Mouse (Mus musculus) forebrain, embryonic 16.5 days (tissue): Measurements from ENCODE around the gene Vmn1r58. TPM values are rescaled to one million over a fixed set of nuclear protein-coding genes. Genes with fewer than 3 reads are reported as not detected.
"Not testable (repeated sequence)": the region's sequence is repeated elsewhere in the genome, so short reads cannot be mapped to it uniquely, and the experiment has no call there.

Experiments used
- ATAC-seq: fragments of 200-750 bp; cut with Nextera tagmentation; 2 replicates; pipeline ENCODE4 v1.8.0; 2017; ENCODE audit warnings: mild to moderate bottlenecking, moderate library complexity
- H3K27ac ChIP-seq: fragments of 300-500 bp; sonication (generic); 2 replicates; pipeline ENCODE4 v1.5.1; 2014; ENCODE audit warnings: low read length, control low read depth
- H3K27me3 ChIP-seq: fragments of 300-500 bp; sonication (generic); replicated peaks from 2 replicates; pipeline ENCODE4 v1.6.1; 2014; ENCODE audit warnings: low read length; ENCODE audit not compliant: control insufficient read depth, insufficient read depth
- H3K36me3 ChIP-seq: fragments of 300-500 bp; sonication (generic); 2 replicates; pipeline ENCODE4 v1.6.1; 2014; ENCODE audit not compliant: control insufficient read depth, insufficient read depth
- H3K4me1 ChIP-seq: fragments of 300-500 bp; sonication (generic); replicated peaks from 2 replicates; pipeline ENCODE4 v1.6.1; 2014; ENCODE audit warnings: low read length; ENCODE audit not compliant: control insufficient read depth, insufficient read depth
- H3K4me2 ChIP-seq: fragments of 300-500 bp; sonication (generic); 2 replicates; pipeline ENCODE4 v1.6.1; 2014; ENCODE audit warnings: mild to moderate bottlenecking, low read length, control low read depth
- H3K4me3 ChIP-seq: fragments of 300-500 bp; sonication (generic); replicated peaks from 2 replicates; pipeline ENCODE4 v1.5.1; 2014; ENCODE audit warnings: mild to moderate bottlenecking, low read length, control low read depth
- H3K9ac ChIP-seq: fragments of 300-500 bp; sonication (generic); replicated peaks from 2 replicates; pipeline ENCODE4 v1.6.1; 2014; ENCODE audit warnings: low read depth, low read length, control low read depth
- H3K9me3 ChIP-seq: fragments of 300-500 bp; sonication (generic); 2 replicates; pipeline ENCODE4 v1.6.1; 2016; ENCODE audit warnings: low read length; ENCODE audit not compliant: control insufficient read depth
- WGBS: fragments of 180-500 bp; shearing (Covaris S2); extraction: QIAGEN DNeasy Blood & Tissue Kit; methylation state at CpG from one replicate; pipeline ENCODE4 v1.1.7; 2014; 5-methylcytosine and 5-hydroxymethylcytosine counted together
- polyA plus RNA-seq: library from polyadenylated mRNA; unstranded; fragments of >200 nt; fragmentation: Nextera tagmentation; extraction: Ambion mirVana; gene quantifications from 2 replicates; pipeline ENCODE4 v1.2.1, GENCODE M21; 2015

Vmn1r58 gene
- polyA plus RNA-seq: not detected in 2 replicates

DNA sequence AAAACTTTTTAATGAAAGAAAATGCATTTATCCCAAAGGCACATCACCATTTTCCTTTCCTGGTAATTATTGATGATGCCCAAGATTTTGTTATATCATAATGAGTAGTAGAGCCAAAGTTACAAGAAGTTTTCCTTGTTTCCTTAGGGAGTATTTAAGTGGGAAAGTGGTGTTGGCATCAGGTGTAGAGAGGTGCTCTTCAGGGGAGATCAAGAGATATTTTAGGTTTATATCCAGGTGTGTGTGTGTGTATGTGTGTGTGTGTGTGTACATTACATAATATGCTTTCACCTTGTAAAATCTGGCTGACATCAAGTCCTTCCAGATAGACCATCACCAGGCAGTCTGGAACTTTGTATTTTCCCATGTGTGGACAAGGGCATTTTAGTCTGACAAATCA is at the start of gene Vmn1r58:
TSS of gene Vmn1r58 (minus strand) at position 101 of the 400 bp plus-strand sequence.
- not testable (repeated sequence) for H3K27ac ChIP-seq, ATAC-seq, H3K9me3 ChIP-seq, H3K36me3 ChIP-seq, H3K27me3 ChIP-seq, H3K4me1 ChIP-seq, H3K4me2 ChIP-seq, H3K4me3 ChIP-seq, H3K9ac ChIP-seq

DNA sequence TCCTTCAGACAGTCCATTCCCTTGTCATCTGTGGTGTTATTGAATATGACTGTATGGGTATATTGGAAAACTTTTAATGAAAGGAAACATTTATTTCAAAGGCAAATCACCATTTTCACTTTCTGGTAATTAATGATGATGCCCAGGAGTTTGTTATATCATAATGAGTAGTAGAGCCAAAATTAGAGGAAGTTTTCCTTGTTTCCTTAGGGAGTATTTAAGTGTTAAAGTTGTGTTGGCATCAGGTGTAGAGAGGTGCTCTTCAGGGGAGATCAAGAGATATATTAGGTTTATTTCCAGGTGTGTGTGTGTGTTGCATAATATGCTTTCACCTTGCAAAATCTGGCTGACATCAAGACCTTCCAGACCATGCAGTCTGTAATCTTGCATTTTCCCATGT is 43.5 kb upstream of the Vmn1r58 start, which contains the start of gene Vmn1r59:
TSS of gene Vmn1r59 (minus strand) at position 101 of the 400 bp plus-strand sequence.
- H3K36me3 ChIP-seq: no peaks in the 10 kb centered on the region
- H3K4me3 ChIP-seq: no peak within 1 kb of the TSS
- H3K27me3 ChIP-seq: no peaks in the 10 kb centered on the region
- H3K4me2 ChIP-seq: no peak within 1 kb of the TSS
- H3K9ac ChIP-seq: no peak within 1 kb of the TSS
- no peaks in the 10 kb centered on the region for H3K4me1 ChIP-seq
- no peak for ATAC-seq
- peaks cover 15% of the 10 kb centered on the region for H3K9me3 ChIP-seq
- no peak within 1 kb of the TSS for H3K27ac ChIP-seq

DNA sequence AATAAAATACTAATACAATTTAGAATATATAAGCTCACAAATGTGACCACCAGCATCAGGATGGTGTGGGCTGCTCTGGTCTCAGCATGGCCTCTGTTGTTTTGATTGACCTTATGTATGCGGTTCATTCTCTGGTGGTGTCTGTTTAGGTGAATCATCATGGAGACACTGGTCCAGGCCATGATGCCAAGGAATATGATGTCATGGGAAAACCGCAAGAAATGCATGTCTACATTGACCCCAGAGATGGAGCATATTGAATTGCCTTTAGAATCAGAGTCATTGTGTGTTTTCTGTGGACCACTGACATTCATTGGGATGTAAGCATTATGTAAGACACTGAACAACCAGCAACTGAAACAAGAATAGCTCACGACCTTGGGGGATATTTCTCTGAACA is 40.8 kb upstream of the Vmn1r58 start:
- not testable (repeated sequence) for H3K4me2 ChIP-seq, H3K27ac ChIP-seq, H3K4me3 ChIP-seq, H3K36me3 ChIP-seq, ATAC-seq, H3K9ac ChIP-seq, H3K27me3 ChIP-seq, H3K4me1 ChIP-seq
- 78% methylated on average over 3 of the region's 3 CpGs for WGBS
- H3K9me3 ChIP-seq: peaks cover 13% of the 10 kb centered on the region

DNA sequence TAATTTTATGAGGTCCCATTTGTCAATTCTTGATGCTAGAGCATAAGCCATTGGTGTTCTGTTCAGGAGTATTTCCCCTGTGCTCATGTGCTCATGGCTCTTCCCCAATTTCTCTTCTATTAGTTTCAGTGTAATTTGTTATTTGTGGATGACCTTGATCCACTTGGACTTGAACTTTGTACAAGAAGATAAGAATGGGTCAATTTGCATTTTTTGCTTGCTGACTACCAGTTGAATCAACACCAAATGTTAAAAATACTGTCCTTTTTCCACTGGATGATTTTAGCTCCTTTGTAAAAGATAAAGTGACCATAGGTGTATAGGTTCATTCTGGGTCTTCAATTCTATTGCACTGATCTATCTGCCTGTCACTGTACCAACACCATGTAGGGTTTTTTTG is 35.4 kb upstream of the Vmn1r58 start:
- Histone ChIP-seq H3K27me3 (no peaks in the 10 kb centered on the region), H3K4me3 (no peak overlapping the region), H3K9me3 (no peaks in the 10 kb centered on the region), H3K36me3 (no peaks in the 10 kb centered on the region), H3K4me2 (no peak overlapping the region), H3K4me1 (no peaks in the 10 kb centered on the region), H3K27ac (no peak overlapping the region), H3K9ac (no peak overlapping the region)
- no peak for ATAC-seq

DNA sequence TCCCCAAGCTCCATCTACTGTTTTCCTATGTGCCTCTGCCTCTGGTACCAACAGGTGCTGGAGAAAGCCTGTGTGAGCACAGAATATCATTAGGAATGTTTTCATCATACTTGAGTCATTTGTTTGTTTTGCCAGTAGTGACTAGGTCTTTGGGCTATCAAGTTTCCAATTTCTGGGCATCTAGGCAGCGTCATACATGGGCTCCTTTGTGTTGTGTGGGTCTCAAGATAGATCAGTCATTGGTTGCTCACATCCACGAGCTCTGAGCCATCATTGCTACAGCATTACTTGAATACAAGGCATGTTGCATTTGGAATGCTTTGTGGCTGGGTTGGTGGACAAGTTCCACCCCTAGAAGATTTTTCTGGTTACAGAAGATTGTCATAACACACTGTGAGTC is 7.0 kb downstream of the Vmn1r58 start:
- no peak for ATAC-seq
- no peak overlapping the region for H3K4me3 ChIP-seq
- H3K4me1 ChIP-seq: no peaks in the 10 kb centered on the region
- no peak overlapping the region for H3K27ac ChIP-seq
- no peaks in the 10 kb centered on the region; the same call in 1 of the 2 replicates for H3K9me3 ChIP-seq
- no peak overlapping the region for H3K4me2 ChIP-seq
- H3K27me3 ChIP-seq: no peaks in the 10 kb centered on the region
- 34% methylated on average over 2 of the region's 2 CpGs for WGBS
- H3K36me3 ChIP-seq: no peaks in the 10 kb centered on the region
- no peak overlapping the region for H3K9ac ChIP-seq

DNA sequence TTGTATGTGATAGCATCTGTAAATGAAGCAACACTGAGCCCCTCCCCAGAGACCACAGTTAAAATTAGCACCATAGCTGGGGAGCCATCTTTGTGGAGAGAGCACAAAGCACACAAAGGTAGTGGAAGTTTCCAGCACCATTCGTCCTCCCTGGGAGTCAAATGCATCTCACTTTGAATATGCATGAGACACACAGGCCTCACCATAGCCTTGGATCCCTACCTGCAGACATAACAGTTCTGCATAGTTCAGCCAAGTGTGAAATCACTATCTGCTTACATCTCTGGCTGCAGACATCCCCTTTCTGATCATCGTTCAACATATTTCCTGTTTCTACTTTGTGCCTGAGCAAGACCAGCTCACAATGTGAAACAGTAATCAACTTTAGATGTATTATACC is 46.5 kb downstream of the Vmn1r58 start:
- no peaks in the 10 kb centered on the region for H3K27me3 ChIP-seq
- H3K36me3 ChIP-seq: no peaks in the 10 kb centered on the region
- no peak overlapping the region for H3K9ac ChIP-seq
- H3K4me2 ChIP-seq: no peak overlapping the region
- no peaks in the 10 kb centered on the region for H3K4me1 ChIP-seq
- H3K27ac ChIP-seq: no peak overlapping the region
- 82% methylated on average over 2 of the region's 2 CpGs for WGBS
- ATAC-seq: no peak
- H3K9me3 ChIP-seq: peaks cover 26% of the 10 kb centered on the region
- H3K4me3 ChIP-seq: no peak overlapping the region

DNA sequence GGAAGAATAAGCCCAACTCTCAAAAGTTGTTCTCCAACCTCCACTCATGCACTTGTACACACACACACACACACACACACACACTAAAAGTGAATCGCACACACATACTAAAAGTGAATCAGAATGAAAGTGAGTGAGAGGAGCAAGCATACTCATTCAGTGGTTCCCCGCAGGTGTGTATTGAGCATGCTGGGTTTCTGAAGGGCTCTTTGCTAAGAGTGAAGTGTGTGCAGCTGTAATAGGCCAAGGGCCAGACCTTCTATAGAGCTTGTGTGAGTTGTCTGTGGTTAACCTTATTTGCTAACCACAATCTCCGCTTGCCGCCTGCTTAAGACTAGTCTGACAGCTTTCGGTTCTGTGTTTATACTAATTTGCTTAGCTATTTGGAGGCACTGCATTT is 49.6 kb downstream of the Vmn1r58 start:
- H3K27me3 ChIP-seq: no peaks in the 10 kb centered on the region
- H3K4me1 ChIP-seq: no peaks in the 10 kb centered on the region
- H3K9ac ChIP-seq: no peak overlapping the region
- H3K27ac ChIP-seq: no peak overlapping the region
- H3K9me3 ChIP-seq: peaks cover 34% of the 10 kb centered on the region
- no peak overlapping the region for H3K4me3 ChIP-seq
- no peaks in the 10 kb centered on the region for H3K36me3 ChIP-seq
- no peak for ATAC-seq
- 95% methylated on average over 5 of the region's 5 CpGs for WGBS
- no peak overlapping the region for H3K4me2 ChIP-seq

Other genes with a start within 250 kb of the Vmn1r58 start
- gene Vmn1r56, start 216.6 kb downstream of the Vmn1r58 start, polyA plus RNA-seq: not detected in 2 replicates
- gene Vmn1r57, start 194.9 kb downstream of the Vmn1r58 start, polyA plus RNA-seq: not detected in 2 replicates
- gene Gm5065, start 62.9 kb downstream of the Vmn1r58 start, polyA plus RNA-seq: not detected in 2 replicates
- not detected in 2 replicates for gene Nlrp2, start 62.4 kb downstream of the Vmn1r58 start, polyA plus RNA-seq
- not detected in 2 replicates for gene Vmn1r59, start 43.4 kb upstream of the Vmn1r58 start, polyA plus RNA-seq
- gene Vmn2r28, start 80.6 kb upstream of the Vmn1r58 start, polyA plus RNA-seq: not detected in 2 replicates
- not detected in 2 replicates for gene Vmn1r60, start 133.9 kb upstream of the Vmn1r58 start, polyA plus RNA-seq
- not detected in 2 replicates for gene Vmn1r61, start 199.9 kb upstream of the Vmn1r58 start, polyA plus RNA-seq